In genomic region chr11:80670391-80670790, GRCm38 (mm10) we compare ENCODE assay signal across 10 mouse cellular contexts.
DNase-seq lines count a peak whose midpoint lies in the region; ATAC-seq and TF ChIP-seq lines count a peak whose summit lies in the region.
"Had no signal": no experiment of that assay in that cellular context is flagged by ENCODE, and none has a peak within 500 bp of the region (broad histone marks: within the 10 kb centered on the region; RNA-seq: fewer than 3 reads in every experiment).

No protein-coding gene starts in this region.

- H3K9ac ChIP-seq in liver, postnatal 0 days (replicated peaks): no peak overlapping the region
- H3K9ac ChIP-seq in liver, embryonic 11.5 days (ENCODE audit: low read depth, low read length): no peak overlapping the region
- no peak overlapping the region for H3K9ac ChIP-seq in midbrain, embryonic 12.5 days (replicated peaks)

- H3K36me3 ChIP-seq in liver, postnatal 0 days (replicated peaks; ENCODE audit: insufficient read depth, low read length): 0 out of 2 replicates have a peak, but pooled peaks cover 2% of the 10 kb centered on the region
- H3K36me3 ChIP-seq in liver, embryonic 11.5 days (ENCODE audit: control insufficient read depth, insufficient read depth, low read length): no peaks in the 10 kb centered on the region
- H3K36me3 ChIP-seq in midbrain, embryonic 12.5 days: no peaks in the 10 kb centered on the region

- H3K27me3 ChIP-seq in liver, postnatal 0 days (ENCODE audit: insufficient read depth, low read length): no peaks in the 10 kb centered on the region
- H3K27me3 ChIP-seq in liver, embryonic 11.5 days (replicated peaks; ENCODE audit: control insufficient read depth, insufficient read depth, low read length): no peaks in the 10 kb centered on the region
- no peaks in the 10 kb centered on the region for H3K27me3 ChIP-seq in Patski
- no peaks in the 10 kb centered on the region for H3K27me3 ChIP-seq in midbrain, embryonic 12.5 days

- peak; percentile 69 for TF ChIP-seq CTCF in liver, postnatal 0 days (IDR thresholded peaks at IDR 0.05; ENCODE audit: low read depth)
- TF ChIP-seq CTCF in Patski (IDR thresholded peaks at IDR 0.05): peak; percentile 71

- H3K4me3 ChIP-seq in liver, postnatal 0 days (ENCODE audit: low read depth, low read length): no peak overlapping the region
- no peak overlapping the region for H3K4me3 ChIP-seq in liver, embryonic 11.5 days (ENCODE audit: low read depth, low read length)
- no peak overlapping the region for H3K4me3 ChIP-seq in midbrain, embryonic 12.5 days
- H3K4me3 ChIP-seq: erythroblast, embryonic 14.5 days; myocyte had no signal

- no peak overlapping the region for H3K27ac ChIP-seq in liver, postnatal 0 days (ENCODE audit: low read depth)
- H3K27ac ChIP-seq in liver, embryonic 11.5 days (ENCODE audit: low read depth, low read length): no peak overlapping the region
- H3K27ac ChIP-seq in midbrain, embryonic 12.5 days (replicated peaks): no peak overlapping the region

- H3K9me3 ChIP-seq in liver, postnatal 0 days (ENCODE audit: low read length): no peaks in the 10 kb centered on the region
- H3K9me3 ChIP-seq in liver, embryonic 11.5 days (ENCODE audit: control insufficient read depth, low read length): no peaks in the 10 kb centered on the region
- H3K9me3 ChIP-seq in midbrain, embryonic 12.5 days: no peaks in the 10 kb centered on the region

- DNase-seq in liver, postnatal 0 days: no peak
- DNase-seq in liver, embryonic 11.5 days (ENCODE audit: low spot score): no peak
- DNase-seq in Patski (ENCODE audit: low read depth, low spot score): peak; percentile 37
- peak; percentile 72 for DNase-seq in embryo, embryonic 10 days (ENCODE audit: low spot score)
- peak; percentile 54 for DNase-seq in hindlimb bud, embryonic 11.5 days (ENCODE audit: extremely low spot score, low read depth, low spot score)
- DNase-seq in ovary, postnatal 10 days (ENCODE audit: low spot score): no peak
- no peak for DNase-seq in adrenal gland, postnatal 10 days

- in situ Hi-C loops in Patski (cut with MboI; ENCODE audit: low pct_unique_long_range_greater_than_20kb): no loop called here

- peak; percentile 62; the same call in 1 of the 2 replicates for ATAC-seq in liver, postnatal 0 days
- ATAC-seq in liver, embryonic 11.5 days (replicated peaks; ENCODE audit: low FRiP score): no peak
- ATAC-seq in Patski: peak; percentile 80
- ATAC-seq in midbrain, embryonic 12.5 days (ENCODE audit: low FRiP score, low read depth): peak; percentile 49; the same call in 1 of the 2 replicates

- H3K4me1 ChIP-seq in liver, postnatal 0 days (ENCODE audit: insufficient read depth): no peaks in the 10 kb centered on the region
- H3K4me1 ChIP-seq in liver, embryonic 11.5 days (replicated peaks; ENCODE audit: control insufficient read depth, insufficient read depth, low read length): no peaks in the 10 kb centered on the region
- peaks cover 5% of the 10 kb centered on the region; the same call in 1 of the 2 replicates for H3K4me1 ChIP-seq in midbrain, embryonic 12.5 days

- TF ChIP-seq EP300 in liver, postnatal 0 days (IDR thresholded peaks at IDR 0.05; ENCODE audit: low read depth): no peak

- CTCF ChIA-PET in Patski (lab: Charles Lee): interaction anchor here (0.7 to 1.7 kb wide), 12 partner anchors 9 to 243 kb away, joined by 3 to 6 read pairs (median 4); no protein-coding TSS in a partner anchor

- POLR2A ChIA-PET in Patski (lab: Charles Lee): no interaction called here

- H3K4me2 ChIP-seq in liver, postnatal 0 days (ENCODE audit: low read depth, low read length): no peak overlapping the region
- H3K4me2 ChIP-seq in liver, embryonic 11.5 days: no peak overlapping the region
- no peak overlapping the region for H3K4me2 ChIP-seq in midbrain, embryonic 12.5 days (replicated peaks)

- WGBS in liver, postnatal 0 days (ENCODE audit: insufficient replicate concordance): 48% methylated on average over 1 of the region's 1 CpGs
- 40% methylated on average over 1 of the region's 1 CpGs for WGBS in liver, embryonic 11.5 days
- 39% methylated on average over 1 of the region's 1 CpGs for WGBS in midbrain, embryonic 12.5 days

Comparison
In these comparisons a context has a peak if more than half of its experiments do, and no peak if none do; other contexts are left out.
1. DNase-seq: peak in Patski (single experiment), embryo, embryonic 10 days (single experiment) and hindlimb bud, embryonic 11.5 days (single experiment); none in liver, postnatal 0 days (single experiment), liver, embryonic 11.5 days (single experiment), ovary, postnatal 10 days (single experiment) and adrenal gland, postnatal 10 days (single experiment).